Mouse (Mus musculus): ENCODE measurements around the gene Tub. TPM values are rescaled to one million over a fixed set of nuclear protein-coding genes. Genes with fewer than 3 reads are reported as not detected.
A peak's percentile ranks its signal among the peaks of the same experiment; 100 is the strongest.

Gene Tub
- 29.8 and 37.6 TPM in 2 replicates for polyA plus RNA-seq (2015; fragmentation: Nextera tagmentation; extraction: Ambion mirVana)

DNA sequence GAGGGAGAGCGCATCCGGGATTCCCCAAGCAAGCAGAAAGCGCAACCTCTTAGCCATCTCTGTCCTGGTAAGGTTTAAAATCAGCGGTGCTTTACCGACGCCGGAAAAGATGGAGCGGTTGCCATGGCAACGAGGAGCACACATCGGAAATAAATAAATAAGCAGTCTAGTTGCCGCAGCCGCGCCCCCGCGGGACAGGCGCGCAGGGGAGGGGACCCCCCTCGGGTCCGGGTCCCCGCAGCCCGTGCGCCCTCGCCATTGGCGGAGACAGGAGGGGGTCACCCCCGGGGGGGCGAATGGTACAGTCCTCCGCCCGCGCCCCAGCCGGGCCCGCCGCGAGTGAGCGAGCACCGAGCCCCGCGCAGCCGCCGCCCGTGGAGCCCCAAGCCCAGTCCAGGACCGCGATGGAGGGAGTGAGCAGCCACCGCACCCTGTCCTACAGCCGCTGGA is at the start of gene Tub:
Gene Tub (plus strand): TSS at position 27 of the 450 bp plus-strand sequence.
- ATAC-seq (ENCODE audit: low FRiP score): peak; percentile 86
- 0% methylated on average over 41 of the region's 44 CpGs for WGBS

DNA sequence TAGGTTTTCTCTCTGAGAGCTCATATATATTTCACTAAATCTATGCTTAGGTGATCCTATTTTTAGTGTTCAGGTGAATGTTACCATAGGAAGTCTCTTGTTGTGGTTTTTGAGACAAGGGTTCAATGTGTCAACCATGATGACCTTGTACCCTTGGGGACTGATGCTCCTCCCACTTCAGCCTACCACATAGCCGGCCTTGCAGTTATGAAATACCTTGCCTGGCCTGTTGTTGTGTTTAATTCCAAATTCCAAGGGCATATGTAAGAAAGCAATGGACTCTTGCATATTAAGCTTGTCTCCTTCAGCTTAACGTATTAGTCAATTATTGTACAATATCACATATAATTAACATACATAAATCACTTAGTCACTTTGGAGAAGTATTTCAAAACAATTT is 46.2 kb upstream of the Tub start:
- Histone ChIP-seq H3K4me3 (replicated peaks) (no peak overlapping the region), H3K9me3 (replicated peaks) (no peaks in the 10 kb centered on the region), H3K4me2 (no peak overlapping the region), H3K27ac (replicated peaks) (no peak overlapping the region), H3K27me3 (replicated peaks) (no peaks in the 10 kb centered on the region), H3K9ac (replicated peaks) (no peak overlapping the region), H3K36me3 (no peaks in the 10 kb centered on the region), H3K4me1 (no peaks in the 10 kb centered on the region)
- ATAC-seq (ENCODE audit: low FRiP score): no peak
- WGBS: 79% methylated on average over 2 of the region's 2 CpGs

More for the DNA sequence above, at the start of gene Tub:
- peaks cover 26% of the 10 kb centered on the region for H3K4me1 ChIP-seq
- peak within 1 kb of the TSS; percentile 85 for H3K27ac ChIP-seq (replicated peaks)
- H3K4me2 ChIP-seq: peak within 1 kb of the TSS; percentile 89
- peaks cover 21% of the 10 kb centered on the region for H3K27me3 ChIP-seq (replicated peaks)
- H3K9ac ChIP-seq (replicated peaks): peak within 1 kb of the TSS; percentile 68
- H3K4me3 ChIP-seq (replicated peaks): peak within 1 kb of the TSS; percentile 68
- H3K36me3 ChIP-seq: peaks cover 10% of the 10 kb centered on the region
- no peaks in the 10 kb centered on the region for H3K9me3 ChIP-seq (replicated peaks)

DNA sequence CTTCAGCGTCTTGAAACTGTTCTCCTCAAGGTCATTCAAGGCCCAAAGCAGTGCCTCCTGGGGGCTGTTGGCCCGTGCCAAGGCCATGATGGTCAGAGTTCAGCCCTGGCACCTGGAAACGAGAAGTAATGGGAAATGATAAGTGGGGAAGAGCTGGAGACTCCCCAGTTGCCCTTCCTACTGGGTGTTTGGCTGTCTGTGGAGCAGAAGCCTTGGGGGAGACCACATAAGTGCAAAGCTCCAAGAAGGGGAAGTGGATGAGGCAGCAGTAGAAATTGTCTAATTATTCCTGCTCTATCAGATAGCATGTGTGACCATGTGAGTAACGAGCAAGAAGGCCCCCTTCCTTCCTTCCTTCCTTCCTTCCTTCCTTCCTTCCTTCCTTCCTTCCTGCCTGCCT is 23.1 kb upstream of the Tub start:
- Histone ChIP-seq H3K27ac (replicated peaks) (no peak overlapping the region), H3K9me3 (replicated peaks) (no peaks in the 10 kb centered on the region), H3K36me3 (no peaks in the 10 kb centered on the region), H3K4me2 (no peak overlapping the region), H3K27me3 (replicated peaks) (no peaks in the 10 kb centered on the region), H3K9ac (replicated peaks) (no peak overlapping the region), H3K4me1 (no peaks in the 10 kb centered on the region), H3K4me3 (replicated peaks) (no peak overlapping the region)
- no peak for ATAC-seq (ENCODE audit: low FRiP score)
- 77% methylated on average over 4 of the region's 4 CpGs for WGBS

DNA sequence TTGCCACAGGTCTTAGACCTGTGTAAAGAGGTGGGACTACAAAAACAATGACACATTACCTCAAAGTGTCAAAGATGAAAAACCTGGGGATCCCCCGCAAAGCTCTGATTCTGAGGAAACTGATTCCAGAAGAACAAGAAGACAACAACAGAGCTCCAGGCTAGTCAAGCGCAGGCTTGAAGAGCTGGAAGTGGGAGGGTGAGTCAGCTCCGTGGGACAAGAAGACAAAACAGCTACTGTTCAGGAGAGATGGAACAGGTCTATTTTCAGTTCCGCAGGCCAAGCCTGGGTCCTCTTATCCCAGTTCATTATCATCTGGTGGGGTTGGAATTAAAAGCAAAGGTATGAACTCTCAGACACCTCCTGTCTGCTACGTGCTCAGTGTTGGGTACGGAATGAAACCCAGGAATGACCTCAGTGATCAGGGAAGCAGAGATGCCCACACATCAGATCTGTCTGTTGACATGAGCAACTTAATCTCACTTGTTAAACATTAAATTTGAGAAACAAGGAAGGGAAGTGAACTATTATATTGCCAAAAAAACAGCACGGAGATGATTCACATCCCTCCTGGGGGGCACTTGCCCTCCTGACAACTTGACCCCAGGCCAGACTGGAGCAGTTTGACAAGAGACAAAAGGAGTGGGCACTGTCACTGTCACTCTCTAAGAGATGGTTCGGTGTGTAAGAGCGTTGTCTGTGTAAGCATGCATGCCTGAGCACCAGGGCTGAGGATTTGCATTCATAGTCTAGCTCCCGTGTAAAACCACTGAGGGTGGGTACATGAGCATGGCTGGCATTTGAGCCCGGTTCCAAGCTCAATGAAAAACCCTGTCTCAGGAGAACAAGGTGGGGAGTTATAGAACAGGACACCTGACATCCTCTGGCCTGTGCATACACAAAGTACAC is 21.6 kb upstream of the Tub start:
- Histone ChIP-seq H3K36me3 (no peaks in the 10 kb centered on the region), H3K27me3 (replicated peaks) (no peaks in the 10 kb centered on the region), H3K27ac (replicated peaks) (no peak overlapping the region), H3K9me3 (replicated peaks) (no peaks in the 10 kb centered on the region), H3K9ac (replicated peaks) (no peak overlapping the region), H3K4me1 (no peaks in the 10 kb centered on the region), H3K4me3 (replicated peaks) (no peak overlapping the region), H3K4me2 (no peak overlapping the region)
- 85% methylated on average over 11 of the region's 11 CpGs for WGBS
- ATAC-seq (ENCODE audit: low FRiP score): no peak

DNA sequence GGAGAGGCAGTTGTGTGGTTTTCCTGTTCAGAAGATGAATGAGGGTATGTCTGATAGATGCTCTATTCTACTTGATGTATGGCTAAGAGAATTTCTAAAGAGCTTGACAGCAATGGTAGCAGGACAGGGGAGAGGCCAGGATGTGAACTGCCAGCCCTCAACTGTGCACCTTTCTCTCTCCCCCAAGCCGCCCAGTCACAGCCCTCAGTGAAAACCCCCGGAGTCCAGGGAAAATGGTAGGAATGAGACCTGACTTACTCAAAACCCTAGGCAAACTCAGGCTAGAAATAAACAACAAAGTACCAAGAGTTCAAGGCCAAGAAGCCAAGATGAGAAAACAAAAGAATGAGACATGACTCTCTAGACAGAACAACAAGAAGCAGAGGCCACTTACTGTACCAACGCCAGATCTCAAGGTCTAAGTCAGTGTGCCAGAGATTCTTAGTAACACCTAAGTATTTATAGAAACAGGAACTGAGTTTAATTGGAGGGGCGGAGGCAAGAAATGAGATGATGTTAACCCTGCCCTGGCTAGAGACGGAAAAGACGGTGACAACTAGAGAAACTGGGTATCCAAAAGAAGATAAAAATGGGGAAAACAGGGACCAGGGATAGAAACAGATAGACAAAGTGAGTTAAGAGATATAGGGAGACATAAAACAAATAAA is 20.3 kb upstream of the Tub start, which contains the start of gene Nlrp10:
Gene Nlrp10 (minus strand): TSS at position 453 of the 668 bp plus-strand sequence.
- no peak within 1 kb of the TSS for H3K9ac ChIP-seq (replicated peaks)
- no peak within 1 kb of the TSS for H3K4me3 ChIP-seq (replicated peaks)
- no peaks in the 10 kb centered on the region for H3K27me3 ChIP-seq (replicated peaks)
- H3K27ac ChIP-seq (replicated peaks): no peak within 1 kb of the TSS
- H3K4me1 ChIP-seq: peaks cover under 1% of the 10 kb centered on the region
- H3K4me2 ChIP-seq: no peak within 1 kb of the TSS
- ATAC-seq (ENCODE audit: low FRiP score): no peak
- WGBS: 87% methylated on average over 6 of the region's 6 CpGs
- no peaks in the 10 kb centered on the region for H3K36me3 ChIP-seq
- H3K9me3 ChIP-seq (replicated peaks): no peaks in the 10 kb centered on the region

DNA sequence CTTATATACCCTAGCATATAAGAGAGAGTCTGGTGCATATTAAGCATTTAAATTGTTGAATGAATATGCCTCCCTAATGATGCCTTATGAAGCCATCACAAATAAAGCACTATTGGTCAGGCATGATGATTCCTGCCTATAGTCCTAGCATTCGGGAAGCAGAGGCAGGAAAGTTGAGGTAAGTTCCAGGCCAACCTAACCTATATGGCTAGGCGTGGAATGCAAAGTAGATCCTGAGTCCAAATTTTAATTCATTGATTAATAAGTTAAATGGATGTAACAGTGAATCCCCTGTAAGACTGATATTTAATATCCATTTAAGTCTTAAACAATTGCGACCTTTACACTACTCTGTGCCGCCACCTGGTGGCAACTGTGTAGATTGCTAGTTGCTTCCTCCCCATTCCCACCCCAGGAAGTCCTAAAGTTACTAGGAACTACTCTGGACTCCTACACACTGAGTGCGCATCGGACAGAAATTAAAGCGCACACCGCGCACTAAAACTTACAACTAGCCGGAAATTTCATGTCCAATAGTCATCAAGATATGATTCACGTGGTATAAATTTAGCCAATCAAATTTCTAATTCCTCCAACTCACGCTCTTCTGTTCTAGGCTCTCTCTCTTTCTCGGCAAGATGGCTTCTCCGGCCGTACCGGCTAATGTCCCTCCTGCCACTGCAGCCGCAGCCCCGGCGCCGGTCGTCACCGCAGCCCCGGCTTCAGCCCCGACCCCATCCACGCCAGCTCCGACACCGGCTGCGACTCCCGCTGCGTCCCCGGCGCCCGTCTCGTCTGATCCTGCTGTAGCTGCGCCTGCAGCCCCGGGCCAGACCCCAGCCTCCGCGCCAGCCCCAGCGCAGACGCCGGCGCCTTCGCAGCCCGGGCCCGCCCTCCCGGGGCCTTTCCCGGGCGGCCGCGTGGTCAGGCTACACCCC is 16.1 kb upstream of the Tub start, which contains the start of gene Eif3f:
Gene Eif3f (plus strand): TSS at position 624 of the 938 bp plus-strand sequence.
- Histone ChIP-seq H3K9me3 (replicated peaks) (no peaks in the 10 kb centered on the region), H3K4me3 (replicated peaks) (peak within 1 kb of the TSS; percentile 92), H3K27me3 (replicated peaks) (no peaks in the 10 kb centered on the region), H3K4me2 (peak within 1 kb of the TSS; percentile 78), H3K27ac (replicated peaks) (peak within 1 kb of the TSS; percentile 87), H3K36me3 (peaks cover 18% of the 10 kb centered on the region), H3K9ac (replicated peaks) (peak within 1 kb of the TSS; percentile 93), H3K4me1 (peaks cover 21% of the 10 kb centered on the region)
- WGBS: 2% methylated on average over 50 of the region's 50 CpGs
- ATAC-seq (ENCODE audit: low FRiP score): peak; percentile 97

DNA sequence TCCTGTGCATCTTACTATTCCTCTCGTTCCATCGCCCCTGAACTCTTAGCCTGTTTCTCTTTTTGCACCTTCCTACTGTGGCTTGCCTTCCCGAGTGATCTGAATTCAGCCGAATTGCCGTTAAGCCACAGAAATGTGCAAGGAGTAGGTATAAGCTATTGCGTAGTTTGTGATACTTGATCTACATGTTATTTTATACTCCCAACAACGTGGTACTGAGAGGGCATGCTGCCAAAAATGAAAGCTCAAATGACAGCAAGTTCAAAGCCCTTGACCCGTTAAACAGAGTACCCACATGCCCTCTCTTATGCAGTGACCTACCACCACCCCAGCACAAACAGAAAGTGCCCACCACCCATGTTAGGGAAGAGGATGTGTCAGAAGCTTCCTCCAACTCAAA is 15.3 kb upstream of the Tub start:
- Histone ChIP-seq H3K4me2 (peak overlapping the region; percentile 78), H3K27ac (replicated peaks) (peak overlapping the region; percentile 87; the same call in 1 of the 2 replicates), H3K4me1 (peaks cover 21% of the 10 kb centered on the region), H3K4me3 (replicated peaks) (peak overlapping the region; percentile 92), H3K9me3 (replicated peaks) (no peaks in the 10 kb centered on the region), H3K9ac (replicated peaks) (peak overlapping the region; percentile 93), H3K36me3 (peaks cover 26% of the 10 kb centered on the region), H3K27me3 (replicated peaks) (no peaks in the 10 kb centered on the region)
- WGBS: 7% methylated on average over 8 of the region's 8 CpGs
- ATAC-seq (ENCODE audit: low FRiP score): peak; percentile 2; the same call in 1 of the 2 replicates

DNA sequence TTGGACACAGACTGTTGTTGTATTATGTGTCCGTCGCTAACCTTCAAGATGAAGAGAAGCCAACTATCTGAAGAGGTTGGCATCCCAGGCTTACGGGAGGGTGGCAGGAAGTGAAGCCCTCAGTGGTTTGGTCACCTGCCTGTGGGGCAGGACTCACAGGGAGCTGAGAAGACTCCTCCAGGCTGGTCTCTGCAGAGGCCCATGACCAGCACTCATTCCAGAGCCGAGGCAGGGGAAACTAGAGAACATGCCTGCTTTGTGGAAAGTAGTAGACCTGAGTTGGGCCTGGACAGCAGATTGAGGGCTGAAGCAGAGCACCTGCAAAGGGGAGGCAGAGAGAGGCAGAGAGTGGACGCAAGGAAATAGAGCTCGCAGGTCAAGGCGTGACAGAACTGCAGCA is 14.7 kb upstream of the Tub start:
- no peak overlapping the region for H3K27ac ChIP-seq (replicated peaks)
- peak overlapping the region; percentile 78 for H3K4me2 ChIP-seq
- H3K36me3 ChIP-seq: peaks cover 32% of the 10 kb centered on the region
- peak overlapping the region; percentile 92 for H3K4me3 ChIP-seq (replicated peaks)
- ATAC-seq (ENCODE audit: low FRiP score): no peak
- 82% methylated on average over 7 of the region's 7 CpGs for WGBS
- peak overlapping the region; percentile 93 for H3K9ac ChIP-seq (replicated peaks)
- no peaks in the 10 kb centered on the region for H3K9me3 ChIP-seq (replicated peaks)
- H3K4me1 ChIP-seq: peaks cover 21% of the 10 kb centered on the region
- H3K27me3 ChIP-seq (replicated peaks): no peaks in the 10 kb centered on the region

DNA sequence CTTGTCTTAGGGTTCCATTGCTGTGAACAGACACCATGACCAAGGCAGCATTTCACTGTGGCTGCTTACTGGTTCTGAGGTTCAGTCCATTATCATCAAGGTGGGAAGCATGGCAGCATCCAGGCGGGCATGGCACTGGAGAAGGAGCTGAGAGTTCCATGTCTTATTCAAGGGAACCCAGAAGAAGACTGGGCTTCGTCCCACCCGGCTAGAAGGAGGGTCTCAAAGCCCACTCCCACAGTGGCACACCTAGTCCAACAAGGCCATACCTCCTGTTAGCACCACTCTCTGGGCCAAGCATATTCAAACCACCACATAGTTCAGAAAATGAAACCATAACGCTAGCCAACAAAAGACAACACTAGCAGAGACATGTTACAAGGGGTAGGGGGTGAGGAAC is 13.5 kb upstream of the Tub start:
- Histone ChIP-seq H3K9ac (replicated peaks) (no peak overlapping the region), H3K4me2 (no peak overlapping the region), H3K27ac (replicated peaks) (no peak overlapping the region), H3K9me3 (replicated peaks) (no peaks in the 10 kb centered on the region), H3K36me3 (peaks cover 44% of the 10 kb centered on the region), H3K27me3 (replicated peaks) (no peaks in the 10 kb centered on the region), H3K4me1 (peaks cover 21% of the 10 kb centered on the region), H3K4me3 (replicated peaks) (no peak overlapping the region)
- no peak for ATAC-seq (ENCODE audit: low FRiP score)
- 97% methylated on average over 4 of the region's 4 CpGs for WGBS

DNA sequence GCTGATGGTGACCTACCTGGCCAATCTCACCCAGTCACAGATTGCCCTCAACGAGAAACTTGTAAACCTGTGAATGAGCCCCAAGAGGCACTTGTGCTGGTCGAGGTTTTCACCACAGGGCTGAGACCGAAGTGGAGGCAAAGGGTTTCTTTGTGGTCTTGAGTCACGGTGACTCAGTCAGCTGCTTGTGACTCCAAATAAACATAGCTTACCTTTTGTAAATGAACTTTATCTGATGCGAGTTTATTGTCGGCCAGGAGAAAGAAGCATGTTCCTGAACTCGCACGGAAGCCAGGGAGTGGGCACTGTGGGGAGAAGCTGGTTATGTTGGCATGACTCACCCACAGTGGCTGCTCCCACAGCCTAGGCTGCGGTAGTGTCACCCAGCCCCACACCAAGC is 8.7 kb upstream of the Tub start:
- Histone ChIP-seq H3K27ac (replicated peaks) (no peak overlapping the region), H3K4me1 (peaks cover 4% of the 10 kb centered on the region), H3K4me3 (replicated peaks) (no peak overlapping the region), H3K4me2 (no peak overlapping the region), H3K9me3 (replicated peaks) (no peaks in the 10 kb centered on the region), H3K36me3 (peaks cover 76% of the 10 kb centered on the region), H3K9ac (replicated peaks) (no peak overlapping the region), H3K27me3 (replicated peaks) (no peaks in the 10 kb centered on the region)
- WGBS: 95% methylated on average over 9 of the region's 9 CpGs
- ATAC-seq (ENCODE audit: low FRiP score): no peak

DNA sequence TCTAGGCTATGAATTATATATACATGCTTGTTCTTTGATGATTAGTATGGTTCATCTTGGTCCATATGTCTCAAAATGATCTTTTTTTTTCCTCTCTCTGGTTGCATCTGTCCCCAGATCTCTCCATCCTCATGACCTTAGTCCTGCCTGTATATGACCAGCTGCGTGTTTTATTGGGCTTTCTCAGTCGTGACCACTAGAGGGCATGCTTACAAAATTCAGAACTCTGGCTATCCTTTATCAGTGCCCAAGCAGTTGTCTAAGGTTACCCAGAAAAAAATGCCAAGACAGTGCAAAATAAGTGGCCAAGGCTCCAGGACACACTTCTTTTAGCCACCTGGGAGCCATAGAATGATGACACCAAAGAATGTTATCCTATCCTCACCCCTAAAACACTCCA is 6.1 kb upstream of the Tub start:
- peaks cover 59% of the 10 kb centered on the region for H3K36me3 ChIP-seq
- H3K4me2 ChIP-seq: no peak overlapping the region
- no peaks in the 10 kb centered on the region for H3K9me3 ChIP-seq (replicated peaks)
- H3K4me3 ChIP-seq (replicated peaks): no peak overlapping the region
- peaks cover 2% of the 10 kb centered on the region; the same call in 1 of the 2 replicates for H3K27me3 ChIP-seq (replicated peaks)
- no peak overlapping the region for H3K27ac ChIP-seq (replicated peaks)
- H3K4me1 ChIP-seq: no peaks in the 10 kb centered on the region
- no peak overlapping the region for H3K9ac ChIP-seq (replicated peaks)
- WGBS: 0% methylated on average over 2 of the region's 2 CpGs
- peak; percentile 43 for ATAC-seq (ENCODE audit: low FRiP score)
